Mouse (Mus musculus): ENCODE data around the gene Syk. TPM values are rescaled to one million over a fixed set of nuclear protein-coding genes. Genes with fewer than 3 reads are reported as not detected.

Syk gene
- polyA plus RNA-seq, 1 experiment from 2014 or later: 1.6 TPM

DNA sequence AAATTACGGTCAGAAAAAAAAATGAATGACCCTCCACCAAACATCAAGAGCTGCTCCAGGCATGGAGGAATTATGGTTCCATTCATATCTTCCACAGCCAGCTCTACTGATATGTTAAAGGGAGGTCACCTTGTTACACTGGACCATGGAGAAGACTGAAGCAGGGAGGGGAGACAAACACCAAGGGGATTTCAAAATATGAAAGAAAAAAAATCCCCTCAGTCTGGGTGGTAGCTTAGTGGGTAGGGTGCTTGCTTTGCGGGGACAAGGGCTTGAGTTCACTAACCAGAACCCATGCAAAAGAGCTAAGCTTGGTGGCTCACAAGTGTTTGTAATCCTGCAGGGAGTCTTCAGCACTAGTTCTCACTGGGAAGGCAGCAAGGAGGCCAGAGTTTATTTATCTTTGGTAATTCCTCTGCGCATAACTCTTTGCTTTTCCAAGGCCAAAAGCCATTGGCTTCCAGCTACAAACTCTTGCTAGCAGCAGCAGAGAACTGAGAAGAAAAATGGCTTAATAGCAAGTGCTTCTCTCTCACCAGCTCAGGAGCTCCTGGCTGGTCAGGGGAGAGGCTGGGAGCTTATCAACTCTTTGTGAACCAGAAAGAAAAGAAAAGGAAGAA lies 23.8 kb downstream of the Syk start:
- H3K4me3 ChIP-seq (replicated peaks): no peak overlapping the region
- H3K27ac ChIP-seq: no peak overlapping the region
- H3K4me2 ChIP-seq: no peak overlapping the region
- no peaks in the 10 kb centered on the region for H3K36me3 ChIP-seq (replicated peaks)
- 0 out of 2 replicates have a peak, but pooled peaks cover 3% of the 10 kb centered on the region for H3K4me1 ChIP-seq
- H3K9ac ChIP-seq: no peak overlapping the region
- no peak for ATAC-seq (ENCODE audit: low FRiP score)
- no peaks in the 10 kb centered on the region for H3K27me3 ChIP-seq
- 87% methylated on average over 3 of the region's 3 CpGs for WGBS
- H3K9me3 ChIP-seq: no peaks in the 10 kb centered on the region

DNA sequence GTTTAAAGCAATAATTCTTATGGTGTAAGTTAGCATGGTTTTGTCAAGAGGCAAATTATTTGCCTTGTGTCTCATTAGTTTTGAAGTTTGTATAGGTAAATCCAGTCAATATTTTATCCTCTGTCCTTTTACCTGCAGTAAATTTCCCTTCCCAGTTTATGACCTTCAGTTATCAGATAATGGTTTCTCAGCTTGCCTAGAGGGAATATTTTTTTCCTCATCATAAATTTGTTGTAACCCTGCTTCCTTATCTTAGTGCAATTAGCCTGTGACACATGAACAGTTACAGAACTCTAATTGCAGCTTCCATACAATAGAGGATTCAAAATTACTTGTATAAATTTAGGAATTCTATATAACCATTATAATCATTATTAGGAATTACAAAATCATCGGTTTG lies 25.0 kb downstream of the Syk start:
- Histone ChIP-seq H3K9ac (no peak overlapping the region), H3K9me3 (no peaks in the 10 kb centered on the region), H3K4me3 (replicated peaks) (no peak overlapping the region), H3K4me1 (0 out of 2 replicates have a peak, but pooled peaks cover 3% of the 10 kb centered on the region), H3K4me2 (no peak overlapping the region), H3K27ac (no peak overlapping the region), H3K27me3 (no peaks in the 10 kb centered on the region), H3K36me3 (replicated peaks) (no peaks in the 10 kb centered on the region)
- no peak for ATAC-seq (ENCODE audit: low FRiP score)
- 93% methylated on average over 1 of the region's 1 CpGs for WGBS

DNA sequence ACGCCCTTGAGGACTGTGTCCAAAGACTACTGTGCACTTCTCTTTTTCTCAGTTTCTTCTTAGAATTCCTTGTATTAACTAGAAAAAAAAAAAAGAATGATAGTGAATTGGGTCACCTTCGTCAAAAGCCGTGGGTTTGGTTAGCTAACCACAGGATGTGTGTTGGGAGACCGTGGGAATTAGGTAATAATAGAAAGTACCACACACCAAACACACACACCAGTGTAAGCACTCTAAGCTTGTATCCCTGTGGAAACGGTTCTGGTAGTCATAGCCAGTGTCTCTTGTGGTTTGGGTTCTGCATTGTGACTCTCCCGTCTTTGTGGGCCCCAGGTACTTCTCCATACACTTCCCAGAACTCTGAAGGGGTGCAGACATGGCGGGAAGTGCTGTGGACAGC lies 27.5 kb downstream of the Syk start:
- no peak for ATAC-seq (ENCODE audit: low FRiP score)
- no peaks in the 10 kb centered on the region for H3K36me3 ChIP-seq (replicated peaks)

DNA sequence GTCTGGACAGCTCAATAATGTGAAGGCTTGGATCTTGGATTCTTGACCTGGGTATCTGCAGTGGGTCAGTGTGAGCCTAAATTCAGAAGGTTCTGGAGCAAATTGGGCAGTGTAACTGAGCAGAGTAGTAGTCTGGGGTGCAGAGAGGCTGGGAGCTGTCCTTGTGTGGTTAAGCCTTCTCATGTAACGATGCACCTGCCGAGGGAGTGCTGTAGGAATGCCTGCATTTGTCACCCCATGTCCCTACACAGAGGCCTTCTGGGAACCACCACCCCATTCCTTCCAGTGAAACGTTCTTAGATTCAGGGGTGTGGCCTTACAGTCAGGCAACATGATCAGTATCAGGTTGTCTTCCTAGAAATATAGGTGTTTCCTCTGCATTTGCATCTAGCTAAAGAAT lies 30.3 kb downstream of the Syk start:
- Histone ChIP-seq H3K27me3 (no peaks in the 10 kb centered on the region), H3K4me3 (replicated peaks) (no peak overlapping the region), H3K4me1 (no peaks in the 10 kb centered on the region), H3K27ac (no peak overlapping the region), H3K36me3 (replicated peaks) (no peaks in the 10 kb centered on the region), H3K9me3 (no peaks in the 10 kb centered on the region), H3K9ac (no peak overlapping the region), H3K4me2 (no peak overlapping the region)
- ATAC-seq (ENCODE audit: low FRiP score): no peak
- WGBS: 77% methylated on average over 3 of the region's 3 CpGs

More for the DNA sequence above, 27.5 kb downstream of the Syk start:
- Histone ChIP-seq H3K9me3 (no peaks in the 10 kb centered on the region), H3K9ac (no peak overlapping the region), H3K4me1 (no peaks in the 10 kb centered on the region), H3K27me3 (no peaks in the 10 kb centered on the region), H3K4me3 (replicated peaks) (no peak overlapping the region), H3K27ac (no peak overlapping the region), H3K4me2 (no peak overlapping the region)
- WGBS: 89% methylated on average over 7 of the region's 7 CpGs

DNA sequence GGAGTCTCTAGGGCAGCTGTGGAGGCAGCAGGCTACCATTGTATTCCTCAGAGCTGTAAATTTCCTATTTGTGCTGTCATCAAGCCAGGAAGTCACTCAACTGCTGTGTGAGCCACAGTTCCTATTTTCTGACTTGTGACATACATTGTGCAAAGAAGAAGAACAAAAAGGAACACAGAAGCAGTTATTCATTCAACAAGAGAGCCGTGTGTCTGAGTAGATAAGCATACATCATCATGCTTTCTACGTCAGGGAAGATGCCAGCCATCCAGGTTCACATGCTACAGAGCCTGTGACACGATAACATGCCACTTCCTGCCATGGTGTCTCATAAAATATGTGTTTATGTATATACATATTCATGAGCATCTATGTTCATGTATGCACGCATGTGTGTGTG lies 32.1 kb downstream of the Syk start:
- ATAC-seq (ENCODE audit: low FRiP score): no peak
- Histone ChIP-seq H3K4me3 (replicated peaks) (no peak overlapping the region), H3K9ac (no peak overlapping the region), H3K27ac (no peak overlapping the region), H3K36me3 (replicated peaks) (no peaks in the 10 kb centered on the region), H3K4me1 (no peaks in the 10 kb centered on the region), H3K27me3 (no peaks in the 10 kb centered on the region), H3K4me2 (no peak overlapping the region), H3K9me3 (no peaks in the 10 kb centered on the region)
- WGBS: 85% methylated on average over 4 of the region's 4 CpGs

DNA sequence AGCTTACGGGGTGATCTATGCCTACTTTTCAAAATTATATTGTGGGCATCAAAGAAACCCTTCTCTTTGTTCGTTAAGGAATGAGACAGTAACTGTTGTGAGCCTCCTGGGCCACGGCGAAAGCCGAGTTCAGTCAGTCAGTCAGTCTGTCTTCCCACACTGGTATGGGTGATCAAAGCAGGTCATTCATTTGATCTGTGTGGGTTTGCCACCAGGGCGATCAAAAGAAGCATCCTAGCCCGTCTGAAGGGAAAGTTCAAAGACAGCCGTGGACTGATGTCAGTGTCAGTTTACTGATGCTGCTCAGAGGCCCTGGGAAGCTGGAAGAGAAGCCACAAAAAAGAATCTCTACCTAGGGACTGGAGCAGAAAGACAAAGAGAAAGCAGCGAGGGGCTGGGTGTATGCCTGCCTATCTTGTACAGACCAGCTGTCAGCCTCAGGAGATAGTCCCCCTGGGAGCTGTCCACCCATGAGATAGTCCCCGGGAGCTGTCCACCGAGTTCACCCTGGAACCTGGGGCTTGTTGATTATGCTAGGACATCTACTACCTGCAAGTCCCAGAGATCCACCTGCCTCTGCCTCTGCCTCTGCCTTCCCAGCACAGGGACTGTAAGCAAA lies 34.2 kb downstream of the Syk start:
- Histone ChIP-seq H3K27me3 (no peaks in the 10 kb centered on the region), H3K4me2 (no peak overlapping the region), H3K4me3 (replicated peaks) (no peak overlapping the region), H3K27ac (no peak overlapping the region), H3K9ac (no peak overlapping the region), H3K36me3 (replicated peaks) (no peaks in the 10 kb centered on the region), H3K9me3 (no peaks in the 10 kb centered on the region), H3K4me1 (no peaks in the 10 kb centered on the region)
- 76% methylated on average over 11 of the region's 11 CpGs for WGBS
- ATAC-seq (ENCODE audit: low FRiP score): no peak

DNA sequence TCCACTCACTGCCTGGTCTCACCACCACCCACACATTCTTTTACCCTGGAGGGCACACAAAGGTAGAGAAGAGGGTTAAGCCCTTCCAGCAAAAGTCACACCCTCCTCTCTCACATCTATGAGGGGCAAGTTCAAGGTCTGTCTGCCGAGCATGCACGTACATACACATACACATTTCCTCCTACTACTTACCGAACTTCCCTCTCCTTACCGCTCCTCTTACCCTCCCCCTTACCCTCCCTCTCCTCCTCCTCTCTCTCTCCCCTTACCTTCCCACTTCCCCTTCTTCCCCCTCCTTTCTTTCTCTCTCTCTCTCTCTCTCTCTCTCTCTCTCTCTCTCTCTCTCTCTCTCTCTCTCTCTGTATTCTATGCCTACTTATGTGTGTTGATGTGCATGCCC lies 35.6 kb downstream of the Syk start:
- Histone ChIP-seq H3K4me1 (no peaks in the 10 kb centered on the region), H3K9ac (no peak overlapping the region), H3K36me3 (replicated peaks) (no peaks in the 10 kb centered on the region), H3K27ac (no peak overlapping the region), H3K9me3 (no peaks in the 10 kb centered on the region), H3K4me2 (no peak overlapping the region), H3K27me3 (no peaks in the 10 kb centered on the region), H3K4me3 (replicated peaks) (no peak overlapping the region)
- 87% methylated on average over 4 of the region's 4 CpGs for WGBS
- ATAC-seq (ENCODE audit: low FRiP score): no peak

DNA sequence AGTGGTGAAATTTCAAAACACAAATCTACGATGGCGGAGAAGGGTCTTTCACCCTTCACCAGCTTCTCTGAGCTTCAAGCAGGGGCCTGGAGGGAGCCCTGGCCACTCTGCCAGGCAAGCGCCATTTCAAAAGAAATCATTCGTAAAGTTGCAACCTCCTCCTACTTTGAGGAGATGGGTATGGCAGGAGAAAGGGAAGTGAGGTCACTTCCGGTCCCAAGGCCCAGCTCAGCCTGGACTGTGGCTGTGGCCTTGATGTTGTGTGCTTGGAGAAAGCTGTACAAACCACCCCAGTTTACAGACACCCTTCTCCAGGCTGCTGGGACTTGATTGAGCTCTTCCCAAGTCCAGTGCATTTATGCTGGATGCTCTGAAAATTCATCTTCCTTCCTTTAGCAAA lies 36.5 kb downstream of the Syk start:
- 92% methylated on average over 5 of the region's 5 CpGs for WGBS
- H3K9me3 ChIP-seq: no peaks in the 10 kb centered on the region
- H3K27ac ChIP-seq: no peak overlapping the region
- H3K27me3 ChIP-seq: no peaks in the 10 kb centered on the region
- no peak overlapping the region for H3K9ac ChIP-seq
- no peaks in the 10 kb centered on the region for H3K36me3 ChIP-seq (replicated peaks)
- no peak overlapping the region for H3K4me2 ChIP-seq
- no peak overlapping the region for H3K4me3 ChIP-seq (replicated peaks)
- no peaks in the 10 kb centered on the region for H3K4me1 ChIP-seq
- ATAC-seq (ENCODE audit: low FRiP score): no peak

DNA sequence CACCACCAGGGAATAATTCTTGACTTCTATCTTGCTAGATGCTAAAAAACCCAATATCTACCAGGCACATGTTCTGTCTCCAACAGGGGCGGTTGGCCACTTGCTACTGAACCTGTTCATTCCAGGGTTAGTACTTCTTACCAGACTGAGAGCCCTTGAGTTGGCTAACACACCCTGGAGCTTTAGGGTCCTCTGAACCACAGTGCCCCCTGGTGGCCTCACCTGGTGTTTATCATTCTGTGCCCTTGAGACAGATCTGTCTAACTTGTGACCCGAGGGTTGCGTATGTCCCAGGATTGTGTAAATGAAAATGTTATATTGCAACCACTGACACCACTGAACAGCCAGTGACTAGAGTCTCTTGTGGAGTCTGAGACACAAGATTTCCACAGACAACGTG lies 41.1 kb downstream of the Syk start:
- Histone ChIP-seq H3K9me3 (no peaks in the 10 kb centered on the region), H3K4me3 (replicated peaks) (no peak overlapping the region), H3K36me3 (replicated peaks) (no peaks in the 10 kb centered on the region), H3K27ac (no peak overlapping the region), H3K27me3 (no peaks in the 10 kb centered on the region), H3K9ac (no peak overlapping the region), H3K4me2 (no peak overlapping the region), H3K4me1 (no peaks in the 10 kb centered on the region)
- 70% methylated on average over 4 of the region's 4 CpGs for WGBS
- ATAC-seq (ENCODE audit: low FRiP score): no peak

DNA sequence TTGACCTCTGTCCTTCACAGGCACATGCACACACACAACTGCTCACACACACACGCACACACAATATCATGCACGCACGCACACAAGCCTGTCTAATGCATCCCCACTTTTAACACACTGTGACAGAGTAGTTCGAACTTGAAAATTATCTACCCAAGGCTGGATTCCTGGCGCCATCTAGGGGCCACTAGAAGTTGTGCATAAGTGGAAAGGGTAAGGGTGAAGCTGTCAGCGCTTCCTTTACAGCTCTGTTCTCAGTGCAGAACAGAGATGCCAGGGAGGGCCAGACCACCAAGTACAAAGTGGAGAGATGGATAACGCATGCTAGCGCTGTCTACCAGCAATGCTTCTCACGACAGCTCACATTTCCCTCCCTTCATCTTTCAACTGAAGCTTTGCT lies 45.6 kb downstream of the Syk start:
- Histone ChIP-seq H3K4me1 (0 out of 2 replicates have a peak, but pooled peaks cover 4% of the 10 kb centered on the region), H3K36me3 (replicated peaks) (no peaks in the 10 kb centered on the region), H3K4me2 (no peak overlapping the region), H3K4me3 (replicated peaks) (no peak overlapping the region), H3K9ac (no peak overlapping the region), H3K27ac (no peak overlapping the region), H3K9me3 (no peaks in the 10 kb centered on the region), H3K27me3 (no peaks in the 10 kb centered on the region)
- no peak for ATAC-seq (ENCODE audit: low FRiP score)
- 39% methylated on average over 9 of the region's 9 CpGs for WGBS

DNA sequence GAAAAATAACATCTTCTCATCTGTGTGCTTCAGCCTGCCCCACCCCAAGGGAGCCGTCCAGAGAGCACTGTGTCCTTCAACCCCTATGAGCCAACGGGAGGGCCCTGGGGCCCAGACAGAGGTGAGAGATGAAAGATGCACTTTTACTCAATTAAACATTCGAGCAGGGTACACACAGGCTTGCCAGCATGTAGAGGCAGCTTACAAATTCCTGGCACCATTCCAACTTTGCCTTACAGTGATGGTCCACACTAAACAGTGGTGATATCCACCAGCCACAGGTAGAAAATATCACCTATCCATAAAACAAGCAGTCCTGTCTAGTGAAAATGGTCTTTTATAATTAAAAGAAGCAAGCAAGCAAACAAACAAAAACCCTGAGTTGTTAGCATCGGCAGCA lies 48.7 kb downstream of the Syk start:
- no peaks in the 10 kb centered on the region for H3K36me3 ChIP-seq (replicated peaks)

DNA sequence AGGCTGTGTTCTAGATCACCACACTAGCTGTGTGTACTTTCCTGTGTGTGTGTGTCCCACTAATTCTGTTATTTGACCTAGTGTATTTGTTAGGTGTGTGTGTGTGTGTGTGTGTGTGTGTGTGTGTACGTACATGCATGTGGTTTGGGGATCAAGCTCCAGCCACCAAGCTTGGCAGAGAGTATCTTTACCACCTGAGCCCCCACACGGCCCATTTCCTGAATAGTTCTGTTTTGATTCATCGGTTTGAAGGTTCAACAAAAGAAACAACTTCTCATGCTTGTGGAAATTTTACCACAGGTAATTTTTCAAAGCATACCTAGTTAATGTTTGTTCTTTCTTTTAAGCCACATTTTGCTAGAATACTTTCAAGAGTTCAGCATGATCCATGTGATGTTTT lies 52.5 kb downstream of the Syk start:
- Histone ChIP-seq H3K27me3 (no peaks in the 10 kb centered on the region), H3K36me3 (replicated peaks) (no peaks in the 10 kb centered on the region), H3K9me3 (no peaks in the 10 kb centered on the region), H3K27ac (no peak overlapping the region), H3K4me3 (replicated peaks) (no peak overlapping the region), H3K4me1 (0 out of 2 replicates have a peak, but pooled peaks cover 4% of the 10 kb centered on the region), H3K4me2 (no peak overlapping the region), H3K9ac (no peak overlapping the region)
- no peak for ATAC-seq (ENCODE audit: low FRiP score)
- WGBS: 79% methylated on average over 3 of the region's 3 CpGs

More for the DNA sequence above, 48.7 kb downstream of the Syk start:
- H3K27me3 ChIP-seq: no peaks in the 10 kb centered on the region
- H3K9me3 ChIP-seq: no peaks in the 10 kb centered on the region
- no peak overlapping the region for H3K27ac ChIP-seq
- H3K4me3 ChIP-seq (replicated peaks): no peak overlapping the region
- H3K4me1 ChIP-seq: 0 out of 2 replicates have a peak, but pooled peaks cover 4% of the 10 kb centered on the region
- no peak for ATAC-seq (ENCODE audit: low FRiP score)
- 62% methylated on average over 4 of the region's 4 CpGs for WGBS
- H3K4me2 ChIP-seq: no peak overlapping the region
- no peak overlapping the region for H3K9ac ChIP-seq

DNA sequence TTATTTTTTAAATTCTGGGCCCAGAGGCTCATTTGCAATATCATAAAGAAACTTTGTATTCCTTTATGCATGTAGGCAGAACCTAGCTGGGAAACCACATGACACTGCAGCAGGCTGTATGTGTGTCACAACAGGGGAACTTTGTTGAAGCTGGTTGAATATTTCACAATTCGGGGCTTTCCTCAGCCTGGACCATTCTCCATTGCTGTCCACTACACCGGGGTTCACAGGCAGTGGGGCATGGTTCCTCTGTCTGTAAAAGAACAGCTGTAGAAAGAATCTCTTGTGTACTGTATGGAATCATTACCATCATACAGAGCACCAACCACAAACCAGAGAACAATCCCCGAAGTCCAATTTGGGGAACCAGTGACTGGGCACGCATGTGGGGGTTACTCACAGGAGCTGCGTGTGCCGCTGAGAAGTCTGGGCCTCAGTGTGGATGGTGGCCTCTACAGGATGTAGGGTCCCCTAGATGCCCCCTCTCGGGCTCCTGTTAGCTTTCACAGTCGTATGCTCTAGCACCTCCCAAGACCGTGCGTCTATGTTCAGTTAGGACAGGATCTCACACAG lies 53.3 kb downstream of the Syk start:
- Histone ChIP-seq H3K27ac (no peak overlapping the region), H3K4me1 (0 out of 2 replicates have a peak, but pooled peaks cover 4% of the 10 kb centered on the region), H3K9me3 (no peaks in the 10 kb centered on the region), H3K4me3 (replicated peaks) (no peak overlapping the region), H3K4me2 (no peak overlapping the region), H3K36me3 (replicated peaks) (no peaks in the 10 kb centered on the region), H3K9ac (no peak overlapping the region), H3K27me3 (no peaks in the 10 kb centered on the region)
- no peak for ATAC-seq (ENCODE audit: low FRiP score)
- 86% methylated on average over 10 of the region's 10 CpGs for WGBS

Measured in forebrain, embryonic 12.5 days (tissue).